Mouse (Mus musculus): ENCODE data around the gene Pth. TPM values are rescaled to one million over a fixed set of nuclear protein-coding genes. Genes with fewer than 3 reads are reported as not detected.

The Pth gene
- total RNA-seq, 4 experiments from 2014 or later: not detected

Other genes with a start within 250 kb of the Pth start
- gene Arntl, start 181.1 kb downstream of the Pth start, total RNA-seq (2022): 10 to 100 TPM in 3 of 4 experiments, 1 to 10 TPM in 1; 8.4 to 19.5 (median 11.2) TPM
- gene Btbd10, start 19.2 kb downstream of the Pth start, total RNA-seq (2022): 1 to 10 TPM; 5.8 to 7.7 (median 6.6) TPM
- 10 to 100 TPM in 1 of 4 experiments, 1 to 10 TPM in 3; 7.2 to 11.1 (median 8.6) TPM for gene Far1, start 125.3 kb upstream of the Pth start, total RNA-seq (2022)